Mouse (Mus musculus): Measurements from ENCODE around the gene Usp2.

The Usp2 gene

GRCm38 (mm10) chr9:44077266-44077910 is 10.6 kb downstream of the Usp2 start:
- TF ChIP-seq GATA4 (IDR thresholded peaks at IDR 0.05; ENCODE audit: insufficient replicate concordance, low read length) = no peak

- no peak for TF ChIP-seq GATA4 (IDR thresholded peaks at IDR 0.05; ENCODE audit: insufficient replicate concordance, low read length)
Measured at GRCm38 (mm10) chr9:44078136-44078797, 11.4 kb downstream of the Usp2 start.

GRCm38 (mm10) chr9:44078955-44079756 is 12.3 kb downstream of the Usp2 start:
- 0 out of 2 replicates have a peak, but pooled peaks have one; percentile 25 for TF ChIP-seq GATA4 (IDR thresholded peaks at IDR 0.05; ENCODE audit: insufficient replicate concordance, low read length)

- no peak for TF ChIP-seq GATA4 (IDR thresholded peaks at IDR 0.05; ENCODE audit: insufficient replicate concordance, low read length)
Measured at GRCm38 (mm10) chr9:44079997-44080780, 13.4 kb downstream of the Usp2 start.

- TF ChIP-seq GATA4 (IDR thresholded peaks at IDR 0.05; ENCODE audit: insufficient replicate concordance, low read length) = no peak
Measured at GRCm38 (mm10) chr9:44080953-44081352, 14.1 kb downstream of the Usp2 start.

DNA sequence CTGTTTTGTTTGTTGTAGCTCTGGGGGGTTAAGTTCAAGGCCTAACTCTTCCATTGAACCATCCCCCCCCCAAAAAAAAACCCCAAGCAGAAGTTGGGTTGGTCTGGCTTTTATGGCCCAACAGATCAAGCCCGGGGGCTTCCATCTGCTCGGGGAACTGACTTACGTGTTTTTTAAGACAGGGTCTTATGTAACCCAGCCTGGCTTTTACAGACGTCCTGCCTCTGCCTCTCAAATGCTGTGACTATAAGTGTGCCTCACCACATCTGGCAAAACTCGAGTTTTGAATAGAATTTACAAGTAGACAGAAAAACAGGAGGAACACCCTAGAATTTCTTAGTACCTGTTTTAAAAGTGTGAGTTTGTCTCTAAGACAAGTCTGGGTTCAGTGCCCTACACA is 14.8 kb downstream of the Usp2 start:
- no peak for TF ChIP-seq GATA4 (IDR thresholded peaks at IDR 0.05; ENCODE audit: insufficient replicate concordance, low read length)

GRCm38 (mm10) chr9:44082266-44082665 is 15.4 kb downstream of the Usp2 start:
- no peak for TF ChIP-seq GATA4 (IDR thresholded peaks at IDR 0.05; ENCODE audit: insufficient replicate concordance, low read length)

DNA sequence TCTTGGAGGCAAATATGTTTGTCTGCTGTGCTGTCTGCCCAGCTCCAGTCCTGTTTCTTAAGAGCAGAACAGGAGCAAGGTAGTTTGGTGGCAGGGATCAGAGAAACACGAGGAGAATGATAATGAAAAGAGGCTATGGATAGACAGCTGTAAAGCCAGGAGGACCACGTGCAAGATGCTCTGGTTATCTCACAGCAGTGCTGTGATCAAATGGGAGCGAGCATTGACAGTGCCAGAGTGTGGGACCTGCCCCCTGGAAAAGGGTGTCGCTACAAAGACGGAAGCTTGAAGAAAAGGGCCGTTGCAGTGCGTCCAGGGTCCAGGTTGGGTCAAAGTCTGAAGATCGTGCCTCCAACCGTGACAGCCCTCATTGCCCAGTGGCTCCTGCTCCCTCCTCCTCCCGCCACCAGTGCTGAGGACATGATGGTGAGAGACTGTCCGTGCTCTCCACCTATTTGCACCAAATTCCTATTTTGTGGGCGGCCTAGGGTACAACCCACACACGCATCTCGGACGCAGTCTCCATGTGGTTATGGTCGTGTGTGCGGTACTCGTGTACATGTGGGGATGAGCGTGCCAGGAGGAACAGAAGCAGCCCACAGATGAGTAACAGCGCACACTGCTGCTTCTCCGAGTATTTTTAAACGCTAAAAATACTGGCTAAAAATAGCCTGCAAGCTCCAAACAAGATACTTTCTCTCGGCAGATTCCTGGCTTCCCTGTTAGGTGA is 16.7 kb downstream of the Usp2 start:
- no peak; the same call in 1 of the 2 replicates for TF ChIP-seq GATA4 (IDR thresholded peaks at IDR 0.05; ENCODE audit: insufficient replicate concordance, low read length)

- TF ChIP-seq GATA4 (IDR thresholded peaks at IDR 0.05; ENCODE audit: insufficient replicate concordance, low read length) = no peak; the same call in 1 of the 2 replicates
Measured at GRCm38 (mm10) chr9:44084236-44084635, 17.4 kb downstream of the Usp2 start.

DNA sequence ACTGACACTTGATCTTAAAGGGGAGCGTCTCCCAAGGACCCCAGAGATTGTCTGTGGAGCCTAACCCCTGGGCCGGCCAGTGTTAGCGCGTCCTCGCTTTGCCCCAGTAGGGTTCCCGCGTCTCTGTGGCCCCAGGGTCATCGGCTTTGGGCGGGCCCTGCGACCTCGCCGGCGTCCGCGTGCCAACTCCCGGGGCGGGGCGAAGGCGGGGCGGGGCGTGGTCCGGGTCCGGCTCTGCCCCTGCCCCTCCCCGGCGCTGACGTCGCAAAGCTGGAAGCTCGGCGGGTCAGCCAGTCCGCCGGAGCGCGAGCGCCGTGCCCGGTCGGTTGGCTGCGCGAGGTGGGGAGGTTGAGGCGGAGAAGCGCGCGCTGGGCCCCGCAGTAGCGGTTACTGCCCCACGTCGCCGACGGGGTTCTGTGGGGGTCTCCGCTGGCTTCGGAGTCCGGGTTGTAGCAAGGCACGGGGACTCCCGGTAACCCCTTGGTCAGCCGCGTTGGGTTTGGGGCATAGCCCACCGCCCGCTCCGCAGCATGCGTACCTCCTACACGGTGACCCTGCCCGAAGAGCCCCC is 17.9 kb downstream of the Usp2 start:
- no peak; the same call in 1 of the 2 replicates for TF ChIP-seq GATA4 (IDR thresholded peaks at IDR 0.05; ENCODE audit: insufficient replicate concordance, low read length)

- TF ChIP-seq GATA4 (IDR thresholded peaks at IDR 0.05; ENCODE audit: insufficient replicate concordance, low read length) = no peak
Measured at GRCm38 (mm10) chr9:44085276-44085675, 18.5 kb downstream of the Usp2 start.

- no peak for TF ChIP-seq GATA4 (IDR thresholded peaks at IDR 0.05; ENCODE audit: insufficient replicate concordance, low read length)
Measured at GRCm38 (mm10) chr9:44085741-44086665, 19.2 kb downstream of the Usp2 start.

GRCm38 (mm10) chr9:44086960-44087359 is 20.1 kb downstream of the Usp2 start:
- no peak for TF ChIP-seq GATA4 (IDR thresholded peaks at IDR 0.05; ENCODE audit: insufficient replicate concordance, low read length)

Measured in liver, adult (tissue).